Mouse (Mus musculus): ENCODE measurements around the gene E130311K13Rik. TPM values are rescaled to one million over a fixed set of nuclear protein-coding genes. Genes with fewer than 3 reads are reported as not detected.

E130311K13Rik gene
- polyA plus RNA-seq (2016; fragmentation: Nextera tagmentation; extraction: Ambion mirVana): 5.3 and 5.7 TPM in 2 replicates

- 4% methylated on average over 47 of the region's 48 CpGs for WGBS
- no peaks in the 10 kb centered on the region for H3K9me3 ChIP-seq (replicated peaks)
- H3K27me3 ChIP-seq (replicated peaks): no peaks in the 10 kb centered on the region
- peak within 1 kb of the TSS; percentile 46; the same call in 1 of the 2 replicates for H3K27ac ChIP-seq (ENCODE audit: poor library complexity, severe bottlenecking)
- 0 out of 2 replicates have a peak, but pooled peaks cover 3% of the 10 kb centered on the region for H3K4me1 ChIP-seq (replicated peaks)
- H3K4me3 ChIP-seq: peak within 1 kb of the TSS; percentile 56
- peak; percentile 96 for ATAC-seq (ENCODE audit: insufficient number of reproducible peaks, low FRiP score)
- H3K36me3 ChIP-seq: peaks cover 4% of the 10 kb centered on the region; the same call in 1 of the 2 replicates
- peak within 1 kb of the TSS; percentile 65 for H3K4me2 ChIP-seq
- peak within 1 kb of the TSS; percentile 75 for H3K9ac ChIP-seq
These were observed at the start of gene E130311K13Rik for GRCm38 (mm10) chr3:63928878-63929859. E130311K13Rik (minus strand) TSS chr3:63929472.

- H3K36me3 ChIP-seq: peaks cover 22% of the 10 kb centered on the region
- no peak overlapping the region for H3K27ac ChIP-seq (ENCODE audit: poor library complexity, severe bottlenecking)
- peaks cover 20% of the 10 kb centered on the region for H3K4me1 ChIP-seq (replicated peaks)
- no peak for ATAC-seq (ENCODE audit: insufficient number of reproducible peaks, low FRiP score)
- no peaks in the 10 kb centered on the region for H3K9me3 ChIP-seq (replicated peaks)
- no peak overlapping the region for H3K4me3 ChIP-seq
- no peaks in the 10 kb centered on the region for H3K27me3 ChIP-seq (replicated peaks)
- H3K4me2 ChIP-seq: no peak overlapping the region
- no peak overlapping the region for H3K9ac ChIP-seq
- 71% methylated on average over 4 of the region's 4 CpGs for WGBS
These were observed 48.6 kb upstream of the E130311K13Rik start for GRCm38 (mm10) chr3:63977895-63978294.

GRCm38 (mm10) chr3:63975955-63976908 is 47.0 kb upstream of the E130311K13Rik start, which contains the start of gene Gmps:
Gmps (plus strand) TSS chr3:63976106.
- Histone ChIP-seq H3K36me3 (peaks cover 11% of the 10 kb centered on the region), H3K27ac (ENCODE audit: poor library complexity, severe bottlenecking) (peak within 1 kb of the TSS; percentile 90), H3K4me2 (peak within 1 kb of the TSS; percentile 73), H3K4me1 (replicated peaks) (peaks cover 20% of the 10 kb centered on the region), H3K4me3 (peak within 1 kb of the TSS; percentile 85), H3K9ac (peak within 1 kb of the TSS; percentile 94), H3K27me3 (replicated peaks) (no peaks in the 10 kb centered on the region), H3K9me3 (replicated peaks) (no peaks in the 10 kb centered on the region)
- WGBS: under 1% methylated on average over 67 of the region's 67 CpGs
- ATAC-seq (ENCODE audit: insufficient number of reproducible peaks, low FRiP score): peak; percentile 99

GRCm38 (mm10) chr3:63965929-63966328 is 36.7 kb upstream of the E130311K13Rik start:
- Histone ChIP-seq H3K4me1 (replicated peaks) (peaks cover 4% of the 10 kb centered on the region), H3K36me3 (no peaks in the 10 kb centered on the region), H3K9me3 (replicated peaks) (no peaks in the 10 kb centered on the region), H3K4me3 (no peak overlapping the region), H3K4me2 (no peak overlapping the region), H3K27me3 (replicated peaks) (peaks cover 5% of the 10 kb centered on the region; the same call in 1 of the 2 replicates), H3K9ac (no peak overlapping the region), H3K27ac (ENCODE audit: poor library complexity, severe bottlenecking) (no peak overlapping the region)
- 75% methylated on average over 2 of the region's 2 CpGs for WGBS
- ATAC-seq (ENCODE audit: insufficient number of reproducible peaks, low FRiP score): no peak

- no peak for ATAC-seq (ENCODE audit: insufficient number of reproducible peaks, low FRiP score)
- WGBS: 77% methylated on average over 6 of the region's 6 CpGs
- peaks cover 5% of the 10 kb centered on the region; the same call in 1 of the 2 replicates for H3K27me3 ChIP-seq (replicated peaks)
These were observed 35.6 kb upstream of the E130311K13Rik start for GRCm38 (mm10) chr3:63964922-63965249.

GRCm38 (mm10) chr3:63964100-63964921 is 35.0 kb upstream of the E130311K13Rik start, which contains the start of gene Slc33a1:
Slc33a1 (minus strand) TSS chr3:63964768.
- H3K27me3 ChIP-seq (replicated peaks): peaks cover 5% of the 10 kb centered on the region; the same call in 1 of the 2 replicates
- ATAC-seq (ENCODE audit: insufficient number of reproducible peaks, low FRiP score): peak; percentile 95
- WGBS: under 1% methylated on average over 69 of the region's 69 CpGs
- peak within 1 kb of the TSS; percentile 86 for H3K4me3 ChIP-seq
- no peaks in the 10 kb centered on the region for H3K9me3 ChIP-seq (replicated peaks)
- peak within 1 kb of the TSS; percentile 91 for H3K4me2 ChIP-seq
- no peaks in the 10 kb centered on the region for H3K36me3 ChIP-seq
- peak within 1 kb of the TSS; percentile 84 for H3K27ac ChIP-seq (ENCODE audit: poor library complexity, severe bottlenecking)
- H3K9ac ChIP-seq: peak within 1 kb of the TSS; percentile 86
- H3K4me1 ChIP-seq (replicated peaks): peaks cover 4% of the 10 kb centered on the region

More at GRCm38 (mm10) chr3:63964922-63965249, 35.6 kb upstream of the E130311K13Rik start:
- H3K4me2 ChIP-seq: peak overlapping the region; percentile 91
- H3K36me3 ChIP-seq: no peaks in the 10 kb centered on the region
- H3K4me1 ChIP-seq (replicated peaks): peaks cover 4% of the 10 kb centered on the region
- H3K9ac ChIP-seq: no peak overlapping the region
- H3K4me3 ChIP-seq: peak overlapping the region; percentile 86
- H3K9me3 ChIP-seq (replicated peaks): no peaks in the 10 kb centered on the region
- H3K27ac ChIP-seq (ENCODE audit: poor library complexity, severe bottlenecking): no peak overlapping the region

GRCm38 (mm10) chr3:63963421-63964099 is 34.3 kb upstream of the E130311K13Rik start:
- ATAC-seq (ENCODE audit: insufficient number of reproducible peaks, low FRiP score): no peak

GRCm38 (mm10) chr3:63949837-63950236 is 20.6 kb upstream of the E130311K13Rik start:
- ATAC-seq (ENCODE audit: insufficient number of reproducible peaks, low FRiP score): no peak
- no peak overlapping the region for H3K27ac ChIP-seq (ENCODE audit: poor library complexity, severe bottlenecking)
- H3K4me2 ChIP-seq: no peak overlapping the region
- H3K4me1 ChIP-seq (replicated peaks): no peaks in the 10 kb centered on the region
- no peak overlapping the region for H3K4me3 ChIP-seq
- no peaks in the 10 kb centered on the region for H3K27me3 ChIP-seq (replicated peaks)
- H3K9ac ChIP-seq: no peak overlapping the region
- peaks cover 14% of the 10 kb centered on the region for H3K36me3 ChIP-seq
- 60% methylated on average over 3 of the region's 3 CpGs for WGBS
- H3K9me3 ChIP-seq (replicated peaks): no peaks in the 10 kb centered on the region

More at GRCm38 (mm10) chr3:63963421-63964099, 34.3 kb upstream of the E130311K13Rik start:
- WGBS: 6% methylated on average over 25 of the region's 25 CpGs
- H3K27ac ChIP-seq (ENCODE audit: poor library complexity, severe bottlenecking): peak overlapping the region; percentile 84
- H3K4me3 ChIP-seq: peak overlapping the region; percentile 86
- H3K9ac ChIP-seq: peak overlapping the region; percentile 86
- H3K4me1 ChIP-seq (replicated peaks): peaks cover 4% of the 10 kb centered on the region
- no peaks in the 10 kb centered on the region for H3K36me3 ChIP-seq
- H3K27me3 ChIP-seq (replicated peaks): peaks cover 5% of the 10 kb centered on the region; the same call in 1 of the 2 replicates
- H3K9me3 ChIP-seq (replicated peaks): no peaks in the 10 kb centered on the region
- H3K4me2 ChIP-seq: peak overlapping the region; percentile 91

GRCm38 (mm10) chr3:63941204-63941850 is 12.1 kb upstream of the E130311K13Rik start:
- H3K4me2 ChIP-seq: no peak overlapping the region
- WGBS: 68% methylated on average over 2 of the region's 2 CpGs

More at GRCm38 (mm10) chr3:63941204-63941850, 12.1 kb upstream of the E130311K13Rik start:
- H3K4me3 ChIP-seq: no peak overlapping the region
- no peak overlapping the region for H3K27ac ChIP-seq (ENCODE audit: poor library complexity, severe bottlenecking)
- ATAC-seq (ENCODE audit: insufficient number of reproducible peaks, low FRiP score): no peak
- peaks cover 9% of the 10 kb centered on the region; the same call in 1 of the 2 replicates for H3K36me3 ChIP-seq
- H3K27me3 ChIP-seq (replicated peaks): no peaks in the 10 kb centered on the region
- H3K9ac ChIP-seq: no peak overlapping the region
- H3K4me1 ChIP-seq (replicated peaks): no peaks in the 10 kb centered on the region
- no peaks in the 10 kb centered on the region for H3K9me3 ChIP-seq (replicated peaks)
